Mouse (Mus musculus) testis, adult 2 months (tissue): ENCODE measurements at regions not wholly inside any gene's neighbourhood (a gene's known extent, or its start where the extent isn't known, plus 50 kb on each side); places are given as distances from the start of the nearest gene placed in this dataset.

Experiments
- CTCF ChIP-seq: fragments of 200-500 bp; IDR thresholded peaks from 2 replicates; pipeline ENCODE4 v1.5.1; 2012; ENCODE audit warnings: low read depth, mild to moderate bottlenecking, inconsistent platforms, low read length, moderate library complexity; ENCODE audit not compliant: control insufficient read depth, insufficient read depth, insufficient replicate concordance
- POLR2A ChIP-seq: fragments of 200-500 bp; IDR thresholded peaks from 2 replicates; pipeline ENCODE4 v1.6.1; 2012; ENCODE audit warnings: low read depth, mild to moderate bottlenecking, inconsistent platforms, low read length, moderate library complexity; ENCODE audit not compliant: control insufficient read depth

DNA sequence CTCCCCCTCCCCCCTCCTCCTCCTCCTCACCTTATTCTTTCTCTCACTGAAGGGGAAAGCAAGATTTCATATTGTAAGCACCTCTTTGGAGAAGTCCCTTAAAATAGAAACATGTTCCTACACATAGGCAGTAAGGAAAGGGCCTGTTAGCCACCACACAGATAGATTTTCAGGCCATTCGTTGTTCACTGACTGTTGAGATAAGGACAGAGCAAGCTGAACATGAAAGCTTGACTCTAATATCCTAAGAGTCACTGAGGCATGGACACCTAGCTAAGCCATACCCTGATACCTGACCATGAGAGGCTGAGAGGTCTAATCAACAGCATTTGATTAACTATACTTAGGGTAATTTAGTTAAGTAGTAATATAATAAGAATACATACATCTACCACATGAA is 609.7 kb downstream of the Kcnj2 start:
- TF ChIP-seq CTCF = no peak
- no peak for TF ChIP-seq POLR2A
